Mouse (Mus musculus): ENCODE data around the gene Mypn. TPM values are rescaled to one million over a fixed set of nuclear protein-coding genes. Genes with fewer than 3 reads are reported as not detected.

Gene Mypn
- polyA plus RNA-seq, 1 experiment from 2014 or later = 0.26 TPM

DNA sequence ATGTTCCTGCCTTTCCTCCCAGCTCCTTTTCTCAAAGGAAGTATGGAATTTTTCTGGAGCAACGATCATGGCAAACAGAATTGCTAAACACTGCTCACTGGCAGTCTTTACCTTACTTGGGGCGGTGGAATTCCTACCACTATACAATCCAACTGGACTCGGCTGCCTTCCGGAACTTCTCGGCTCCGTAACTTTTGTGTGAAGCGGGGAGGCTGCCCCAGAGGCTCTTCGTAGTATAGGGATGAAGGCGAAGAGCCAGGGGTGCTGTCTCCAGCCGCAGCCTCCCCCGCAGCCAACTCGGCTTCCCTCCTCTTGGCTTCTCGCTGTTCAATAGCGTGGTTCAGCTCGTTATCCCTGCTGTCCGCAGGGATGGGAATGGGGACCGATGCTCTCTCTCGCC lies 11.5 kb downstream of the Mypn start:
- Histone ChIP-seq H3K27ac (no peak overlapping the region), H3K36me3 (no peaks in the 10 kb centered on the region), H3K9me3 (replicated peaks) (no peaks in the 10 kb centered on the region), H3K27me3 (no peaks in the 10 kb centered on the region), H3K9ac (no peak overlapping the region), H3K4me2 (no peak overlapping the region), H3K4me1 (no peaks in the 10 kb centered on the region), H3K4me3 (replicated peaks) (no peak overlapping the region)
- no peak for ATAC-seq (replicated peaks; ENCODE audit: low FRiP score)
- WGBS = 66% methylated on average over 18 of the region's 18 CpGs

DNA sequence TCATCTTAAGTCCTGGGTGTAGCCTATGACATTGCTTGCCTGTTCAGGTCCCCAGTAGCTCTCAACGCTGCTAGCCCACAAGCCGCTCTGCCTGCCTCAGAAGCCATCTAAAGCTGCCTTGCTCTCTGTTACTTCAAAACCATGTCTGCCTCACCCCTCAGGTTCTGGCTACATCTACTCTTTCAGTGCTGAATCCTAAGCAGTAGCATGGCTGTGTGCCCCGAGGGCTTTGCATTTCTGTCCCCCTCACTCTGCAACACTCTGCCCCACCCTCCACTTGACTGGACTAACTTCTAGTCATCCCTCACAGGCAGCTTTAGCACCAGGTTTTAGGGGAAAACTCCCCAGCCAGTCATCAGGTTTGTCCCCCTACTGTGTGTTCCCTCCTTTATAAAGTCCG lies 19.3 kb downstream of the Mypn start:
- H3K4me1 ChIP-seq = no peaks in the 10 kb centered on the region
- ATAC-seq (replicated peaks; ENCODE audit: low FRiP score) = no peak
- no peak overlapping the region for H3K4me3 ChIP-seq (replicated peaks)
- H3K4me2 ChIP-seq = no peak overlapping the region
- no peaks in the 10 kb centered on the region for H3K9me3 ChIP-seq (replicated peaks)
- H3K27ac ChIP-seq = no peak overlapping the region
- H3K36me3 ChIP-seq = no peaks in the 10 kb centered on the region
- no peaks in the 10 kb centered on the region for H3K27me3 ChIP-seq
- WGBS = 83% methylated on average over 4 of the region's 4 CpGs
- no peak overlapping the region for H3K9ac ChIP-seq

DNA sequence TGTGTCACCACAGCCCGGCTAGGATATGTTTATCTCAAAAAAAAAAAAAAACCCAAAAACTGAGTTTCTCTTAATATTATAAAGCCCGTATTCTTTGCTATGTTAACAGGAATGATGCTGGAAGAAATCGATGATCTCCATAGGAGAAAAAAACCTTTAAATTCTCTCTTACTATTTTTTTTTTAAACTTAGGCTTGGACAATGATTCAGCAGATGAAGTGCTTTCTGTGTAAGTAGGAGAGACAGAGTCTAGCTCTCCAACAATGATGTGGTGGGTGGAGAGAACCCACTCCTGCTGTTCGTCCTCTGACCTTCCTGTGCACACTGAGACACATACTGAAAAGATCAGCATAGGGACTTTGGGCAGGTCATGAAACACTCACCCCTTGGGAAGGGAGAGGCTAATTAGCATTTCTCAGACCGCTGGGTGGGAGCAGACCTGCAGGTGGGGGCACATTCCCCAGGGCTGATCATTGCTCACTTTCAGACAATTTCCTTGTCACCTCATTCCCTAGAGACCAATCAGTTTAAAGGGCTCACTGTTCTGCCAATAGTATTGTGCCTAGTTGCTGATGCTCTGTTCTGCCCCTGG lies 21.5 kb downstream of the Mypn start:
- H3K4me3 ChIP-seq (replicated peaks) = no peak overlapping the region
- no peak for ATAC-seq (replicated peaks; ENCODE audit: low FRiP score)
- WGBS = 73% methylated on average over 5 of the region's 5 CpGs
- no peak overlapping the region for H3K27ac ChIP-seq
- H3K4me2 ChIP-seq = no peak overlapping the region
- no peak overlapping the region for H3K9ac ChIP-seq
- no peaks in the 10 kb centered on the region for H3K36me3 ChIP-seq
- no peaks in the 10 kb centered on the region for H3K9me3 ChIP-seq (replicated peaks)
- H3K27me3 ChIP-seq = no peaks in the 10 kb centered on the region
- 0 out of 2 replicates have a peak, but pooled peaks cover 3% of the 10 kb centered on the region for H3K4me1 ChIP-seq

DNA sequence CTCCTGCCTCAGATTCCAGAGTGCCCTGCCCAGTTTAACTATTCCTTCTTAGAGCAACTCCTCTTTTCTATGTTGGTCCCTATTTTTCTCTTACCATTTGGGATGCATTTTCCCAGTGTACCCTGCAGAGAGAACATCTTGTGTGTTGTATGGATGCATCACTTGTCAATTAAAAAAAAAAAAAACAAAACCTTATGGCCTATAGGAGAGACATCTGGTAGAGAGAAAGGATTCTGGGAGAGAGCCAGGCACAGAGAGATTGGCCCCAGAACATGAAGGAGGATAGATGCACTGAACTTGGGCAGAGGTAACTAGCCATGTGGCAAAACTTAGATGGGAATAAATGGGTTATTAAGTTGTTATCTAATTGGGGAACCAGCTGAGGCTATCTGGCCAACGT lies 22.6 kb downstream of the Mypn start:
- WGBS = 78% methylated on average over 1 of the region's 1 CpGs

DNA sequence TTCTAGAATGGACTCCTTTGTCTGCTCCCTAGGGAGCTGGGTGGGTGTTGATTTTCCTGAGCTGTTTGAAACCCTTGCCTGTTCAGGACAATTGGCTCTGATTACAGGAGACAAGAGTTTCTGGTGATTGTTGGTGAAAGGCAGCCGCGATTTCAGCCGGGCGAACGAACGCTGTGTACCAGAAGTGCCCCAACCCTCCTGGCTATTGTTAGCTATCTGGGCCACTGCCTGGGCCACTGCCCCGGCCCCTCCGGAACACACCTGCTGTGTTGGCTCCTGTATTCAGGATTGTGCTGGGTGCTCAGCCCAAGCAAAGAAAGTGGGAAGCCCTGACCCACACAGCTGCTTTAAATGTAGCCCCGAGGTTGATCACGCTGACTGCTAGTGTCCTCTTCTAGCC lies 24.2 kb downstream of the Mypn start:
- H3K4me1 ChIP-seq = 0 out of 2 replicates have a peak, but pooled peaks cover 3% of the 10 kb centered on the region
- H3K27me3 ChIP-seq = no peaks in the 10 kb centered on the region
- no peak overlapping the region for H3K4me3 ChIP-seq (replicated peaks)
- no peak overlapping the region for H3K9ac ChIP-seq
- no peaks in the 10 kb centered on the region for H3K9me3 ChIP-seq (replicated peaks)
- 76% methylated on average over 10 of the region's 10 CpGs for WGBS
- no peak for ATAC-seq (replicated peaks; ENCODE audit: low FRiP score)
- H3K36me3 ChIP-seq = no peaks in the 10 kb centered on the region
- no peak overlapping the region for H3K27ac ChIP-seq
- no peak overlapping the region for H3K4me2 ChIP-seq

More for the DNA sequence above, 22.6 kb downstream of the Mypn start:
- Histone ChIP-seq H3K36me3 (no peaks in the 10 kb centered on the region), H3K27ac (no peak overlapping the region), H3K9ac (no peak overlapping the region), H3K4me2 (no peak overlapping the region), H3K4me1 (0 out of 2 replicates have a peak, but pooled peaks cover 3% of the 10 kb centered on the region), H3K4me3 (replicated peaks) (no peak overlapping the region), H3K9me3 (replicated peaks) (no peaks in the 10 kb centered on the region), H3K27me3 (no peaks in the 10 kb centered on the region)
- ATAC-seq (replicated peaks; ENCODE audit: low FRiP score) = no peak

DNA sequence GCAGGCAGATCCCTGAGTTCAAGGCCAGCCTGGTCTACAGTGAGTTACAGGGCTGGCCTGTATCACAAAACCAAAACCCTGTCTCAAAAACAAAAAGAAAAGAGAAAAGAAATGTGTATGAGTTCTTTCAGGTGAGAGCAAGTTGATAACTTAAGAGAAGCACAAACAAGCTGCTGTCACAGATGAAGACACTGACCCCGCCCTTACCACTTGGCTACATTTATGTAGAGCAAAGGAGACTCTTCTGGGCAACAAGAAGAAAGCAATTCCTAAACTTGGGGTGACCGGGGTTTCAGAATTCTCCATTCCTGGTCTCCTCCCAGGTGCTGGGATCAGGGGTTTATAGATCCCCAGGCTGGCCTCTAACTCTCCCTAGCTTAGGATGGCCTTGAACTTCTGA lies 25.4 kb downstream of the Mypn start:
- H3K27ac ChIP-seq = no peak overlapping the region
- no peaks in the 10 kb centered on the region for H3K9me3 ChIP-seq (replicated peaks)
- no peak overlapping the region for H3K9ac ChIP-seq
- no peak for ATAC-seq (replicated peaks; ENCODE audit: low FRiP score)
- WGBS = 88% methylated on average over 2 of the region's 2 CpGs
- H3K4me1 ChIP-seq = 0 out of 2 replicates have a peak, but pooled peaks cover 3% of the 10 kb centered on the region
- H3K4me2 ChIP-seq = no peak overlapping the region
- H3K36me3 ChIP-seq = no peaks in the 10 kb centered on the region
- H3K27me3 ChIP-seq = no peaks in the 10 kb centered on the region
- H3K4me3 ChIP-seq (replicated peaks) = no peak overlapping the region

DNA sequence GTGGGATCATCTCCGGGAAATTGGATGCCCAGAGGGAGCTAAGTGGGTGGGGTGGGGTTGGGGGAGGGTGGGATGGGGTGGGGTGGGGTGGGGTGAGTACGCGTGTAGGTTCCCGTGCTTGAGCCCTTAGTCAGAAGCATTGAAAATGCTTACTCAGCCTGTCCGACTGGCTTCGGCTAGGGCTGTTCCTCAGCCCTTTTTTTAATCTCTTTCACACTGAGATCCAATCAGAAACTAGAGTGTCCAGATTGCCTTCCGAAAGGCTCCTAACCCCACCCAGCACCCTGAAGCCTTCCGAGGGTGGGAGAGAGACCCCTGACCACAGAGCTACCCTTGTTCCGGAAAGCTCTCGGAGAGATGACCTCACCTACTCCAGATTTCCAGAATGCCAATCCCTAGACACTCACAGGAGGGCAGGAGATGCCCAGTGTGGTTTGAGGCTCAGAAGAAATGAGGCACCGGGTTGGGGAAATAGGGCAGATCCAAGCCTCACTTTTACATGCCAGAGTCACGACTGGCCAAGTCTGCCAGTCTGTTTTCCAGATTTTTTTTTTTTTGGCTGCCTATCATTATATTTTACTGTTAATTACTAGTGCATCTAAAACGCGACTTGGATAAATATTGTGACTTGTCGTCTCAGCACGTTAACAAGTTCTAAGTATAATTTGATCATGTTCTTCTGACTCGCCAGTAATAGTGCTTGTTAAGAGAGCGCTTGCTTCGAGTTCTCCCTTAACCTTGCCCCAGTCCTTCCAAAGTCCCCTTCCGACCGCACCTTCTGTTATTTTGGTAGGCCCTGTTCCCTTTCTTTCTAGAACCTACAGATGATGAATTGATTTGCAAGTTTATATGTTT lies 26.2 kb downstream of the Mypn start:
- Histone ChIP-seq H3K9ac (no peak overlapping the region), H3K36me3 (no peaks in the 10 kb centered on the region), H3K9me3 (replicated peaks) (no peaks in the 10 kb centered on the region), H3K4me1 (0 out of 2 replicates have a peak, but pooled peaks cover 3% of the 10 kb centered on the region), H3K27me3 (no peaks in the 10 kb centered on the region), H3K4me2 (no peak overlapping the region), H3K4me3 (replicated peaks) (no peak overlapping the region), H3K27ac (no peak overlapping the region)
- WGBS = 75% methylated on average over 21 of the region's 21 CpGs
- ATAC-seq (replicated peaks; ENCODE audit: low FRiP score) = no peak

DNA sequence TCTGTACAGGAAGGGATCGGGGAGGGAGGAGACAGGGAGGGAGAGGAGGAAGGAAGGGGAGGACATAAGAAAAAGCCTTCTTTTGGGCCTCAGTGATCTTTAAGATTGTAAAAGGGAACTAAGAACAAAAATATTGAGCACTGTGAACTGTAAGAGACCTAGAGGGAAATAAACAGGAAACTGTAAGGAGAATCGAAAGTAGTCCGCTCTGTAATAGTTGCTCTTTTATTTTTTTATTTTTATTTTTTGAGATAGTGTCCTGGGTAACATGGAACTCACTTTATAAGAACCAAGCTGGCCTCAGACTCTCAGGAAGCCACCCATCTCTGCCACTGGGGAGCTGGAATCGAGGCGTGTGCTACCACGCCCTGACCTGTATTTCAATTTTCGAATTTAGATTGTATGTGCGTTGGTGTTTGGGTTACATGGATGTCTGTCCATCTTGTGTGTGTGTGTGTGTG lies 27.3 kb downstream of the Mypn start:
- no peaks in the 10 kb centered on the region for H3K27me3 ChIP-seq
- H3K9me3 ChIP-seq (replicated peaks) = no peaks in the 10 kb centered on the region
- no peak overlapping the region for H3K4me3 ChIP-seq (replicated peaks)
- H3K9ac ChIP-seq = no peak overlapping the region
- H3K4me2 ChIP-seq = no peak overlapping the region
- ATAC-seq (replicated peaks; ENCODE audit: low FRiP score) = no peak
- 88% methylated on average over 8 of the region's 8 CpGs for WGBS
- H3K36me3 ChIP-seq = no peaks in the 10 kb centered on the region
- no peak overlapping the region for H3K27ac ChIP-seq
- H3K4me1 ChIP-seq = peaks cover 8% of the 10 kb centered on the region; the same call in 1 of the 2 replicates

DNA sequence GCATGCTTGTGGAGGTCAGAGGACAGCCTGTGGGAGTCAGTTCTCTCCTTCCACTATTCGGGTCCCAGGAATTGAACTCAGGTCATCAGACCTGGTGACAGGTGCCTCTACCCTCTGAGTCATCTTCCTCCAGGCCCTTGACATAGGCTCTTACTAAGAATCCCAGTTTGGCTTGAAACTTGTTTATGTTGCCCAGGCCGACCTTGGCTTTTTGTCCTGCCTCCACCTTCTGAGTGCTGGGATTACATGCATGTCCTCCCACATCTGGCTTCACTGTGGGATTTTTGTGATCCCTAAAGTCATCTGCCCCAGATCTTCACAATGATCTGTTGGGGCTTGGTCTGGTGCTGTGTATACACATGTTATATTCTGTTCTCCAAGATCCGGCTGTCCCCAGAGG lies 31.7 kb downstream of the Mypn start:
- H3K4me1 ChIP-seq = peaks cover 5% of the 10 kb centered on the region; the same call in 1 of the 2 replicates
- no peak overlapping the region for H3K27ac ChIP-seq
- ATAC-seq (replicated peaks; ENCODE audit: low FRiP score) = no peak
- H3K4me2 ChIP-seq = no peak overlapping the region
- H3K9me3 ChIP-seq (replicated peaks) = no peaks in the 10 kb centered on the region
- H3K36me3 ChIP-seq = no peaks in the 10 kb centered on the region
- H3K27me3 ChIP-seq = no peaks in the 10 kb centered on the region
- H3K9ac ChIP-seq = no peak overlapping the region
- no peak overlapping the region for H3K4me3 ChIP-seq (replicated peaks)
- 52% methylated on average over 3 of the region's 3 CpGs for WGBS

DNA sequence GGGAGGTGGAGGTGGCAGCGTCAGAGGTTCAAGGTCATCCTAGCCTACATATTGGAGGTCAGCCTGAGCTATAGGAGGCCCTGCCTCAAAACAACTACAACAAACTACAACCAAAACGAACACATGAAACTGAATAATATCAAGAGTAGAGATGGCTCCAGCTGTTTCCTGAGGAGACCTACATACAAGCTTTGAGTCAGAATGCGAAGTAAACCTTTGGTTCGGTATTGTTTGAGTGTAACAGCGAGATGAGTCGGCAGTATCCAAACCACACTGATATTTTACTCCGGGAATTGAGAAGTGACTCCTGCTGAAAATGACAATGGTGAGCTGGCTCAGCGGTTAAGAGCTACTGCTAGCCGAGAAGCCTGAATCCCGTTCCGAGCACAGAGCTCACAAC lies 34.2 kb downstream of the Mypn start:
- H3K9me3 ChIP-seq (replicated peaks) = no peaks in the 10 kb centered on the region
- 91% methylated on average over 11 of the region's 11 CpGs for WGBS
- no peaks in the 10 kb centered on the region for H3K36me3 ChIP-seq
- H3K4me3 ChIP-seq (replicated peaks) = no peak overlapping the region
- no peaks in the 10 kb centered on the region for H3K27me3 ChIP-seq
- H3K4me2 ChIP-seq = no peak overlapping the region
- ATAC-seq (replicated peaks; ENCODE audit: low FRiP score) = no peak
- H3K9ac ChIP-seq = no peak overlapping the region
- no peak overlapping the region for H3K27ac ChIP-seq
- peaks cover 5% of the 10 kb centered on the region; the same call in 1 of the 2 replicates for H3K4me1 ChIP-seq

DNA sequence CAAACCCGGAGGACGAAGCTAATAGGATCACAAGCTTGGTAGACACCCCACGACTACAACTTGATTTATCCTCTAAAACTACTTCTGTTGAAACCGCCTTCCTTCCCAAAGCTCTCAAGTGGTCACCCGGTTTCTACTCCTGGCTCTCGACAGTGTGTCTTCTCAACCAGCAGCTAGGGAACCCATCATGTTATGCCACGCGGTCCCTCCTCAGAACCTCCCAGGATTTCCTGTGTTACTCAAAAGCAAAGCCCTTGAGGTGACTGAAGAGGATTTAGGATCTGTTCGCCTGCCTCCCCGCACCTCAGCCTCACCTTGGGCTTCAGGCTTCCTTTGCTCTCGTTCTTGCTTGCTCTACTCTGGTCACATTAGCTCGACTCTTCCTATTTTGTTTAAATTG lies 35.6 kb downstream of the Mypn start:
- no peaks in the 10 kb centered on the region for H3K27me3 ChIP-seq
- WGBS = 87% methylated on average over 12 of the region's 12 CpGs
- ATAC-seq (replicated peaks; ENCODE audit: low FRiP score) = no peak

DNA sequence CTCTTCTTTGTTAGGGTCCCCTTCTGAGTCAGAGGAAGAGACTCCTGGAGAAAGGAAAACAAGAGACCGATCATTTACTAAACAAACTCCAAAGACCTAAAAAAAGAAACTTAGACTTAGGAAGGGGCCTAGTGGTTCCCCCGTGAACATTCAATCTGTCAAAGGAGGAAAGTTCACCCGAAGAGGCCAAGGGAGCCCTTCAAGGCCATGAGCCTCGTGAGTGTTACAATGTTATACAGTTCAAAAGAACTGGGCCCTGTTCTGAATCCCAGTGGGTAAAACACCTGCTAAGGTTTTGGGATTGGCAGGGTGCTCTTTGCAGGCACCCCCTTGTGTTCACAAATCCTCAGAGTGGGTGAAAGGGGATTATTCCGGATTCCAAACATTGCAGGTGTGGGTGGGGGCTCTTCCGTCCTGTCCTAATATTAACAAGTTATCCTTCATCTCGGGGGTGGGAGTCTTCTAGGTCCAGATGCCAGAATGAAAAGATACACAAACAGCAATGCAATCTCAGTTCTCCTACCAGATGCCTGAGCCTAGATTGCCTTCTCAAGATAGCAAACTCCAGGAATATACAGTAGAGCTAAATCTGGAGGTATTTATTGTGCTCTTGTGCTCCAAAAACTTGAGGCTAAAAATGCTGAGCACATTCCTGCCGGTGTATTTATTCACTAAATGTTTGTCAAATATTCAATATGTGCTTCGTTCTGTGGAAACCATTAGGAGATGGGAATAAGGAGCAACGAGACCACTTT lies 36.3 kb downstream of the Mypn start:
- Histone ChIP-seq H3K4me3 (replicated peaks) (no peak overlapping the region), H3K27me3 (no peaks in the 10 kb centered on the region), H3K36me3 (no peaks in the 10 kb centered on the region), H3K9me3 (replicated peaks) (no peaks in the 10 kb centered on the region), H3K4me1 (peaks cover 5% of the 10 kb centered on the region; the same call in 1 of the 2 replicates), H3K9ac (no peak overlapping the region), H3K27ac (no peak overlapping the region), H3K4me2 (no peak overlapping the region)
- WGBS = 73% methylated on average over 10 of the region's 10 CpGs
- ATAC-seq (replicated peaks; ENCODE audit: low FRiP score) = no peak

More for the DNA sequence above, 35.6 kb downstream of the Mypn start:
- Histone ChIP-seq H3K4me1 (peaks cover 5% of the 10 kb centered on the region; the same call in 1 of the 2 replicates), H3K9me3 (replicated peaks) (no peaks in the 10 kb centered on the region), H3K4me2 (no peak overlapping the region), H3K36me3 (no peaks in the 10 kb centered on the region), H3K9ac (no peak overlapping the region), H3K27ac (no peak overlapping the region), H3K4me3 (replicated peaks) (no peak overlapping the region)

Measured in kidney, embryonic 15.5 days (tissue).